Mouse (Mus musculus) embryonic fibroblast, embryonic 13.5 days (primary cell): ENCODE results near the gene Zcchc17. TPM values are rescaled to one million over a fixed set of nuclear protein-coding genes. Genes with fewer than 3 reads are reported as not detected.
A peak's percentile ranks its signal among the peaks of the same experiment; 100 is the strongest.

Experiments
- H3K27ac ChIP-seq: 2 replicates; pipeline ENCODE4 v1.5.1; 2012; ENCODE audit warnings: low read length, control low read depth, inconsistent platforms; ENCODE audit not compliant: insufficient read depth
- H3K4me1 ChIP-seq: 2 replicates; pipeline ENCODE4 v1.6.1; 2011; ENCODE audit warnings: low read length; ENCODE audit not compliant: control insufficient read depth, insufficient read depth
- H3K4me3 ChIP-seq: 2 replicates; pipeline ENCODE4 v1.5.1; 2011; ENCODE audit warnings: mild to moderate bottlenecking, control low read depth, low read length; ENCODE audit not compliant: insufficient read depth
- CTCF ChIP-seq: IDR thresholded peaks from 2 replicates; pipeline ENCODE4 v1.5.1; 2011; ENCODE audit warnings: mild to moderate bottlenecking, control low read depth, low read length, moderate library complexity, borderline replicate concordance; ENCODE audit not compliant: insufficient read depth
- POLR2A ChIP-seq: IDR thresholded peaks from 2 replicates; pipeline ENCODE4 v1.6.1; 2011; ENCODE audit warnings: low read depth, mild to moderate bottlenecking, control low read depth, low read length, moderate library complexity
- polyA plus RNA-seq: library from polyadenylated mRNA; stranded (reverse); fragments of >200 nt; gene quantifications from 2 replicates; pipeline ENCODE4 v1.2.4, GENCODE M21; 2011; ENCODE audit warnings: low read depth; ENCODE audit not compliant: missing spikeins, insufficient read length

Gene Zcchc17
- 28.2 and 33.9 TPM in 2 replicates for polyA plus RNA-seq

DNA sequence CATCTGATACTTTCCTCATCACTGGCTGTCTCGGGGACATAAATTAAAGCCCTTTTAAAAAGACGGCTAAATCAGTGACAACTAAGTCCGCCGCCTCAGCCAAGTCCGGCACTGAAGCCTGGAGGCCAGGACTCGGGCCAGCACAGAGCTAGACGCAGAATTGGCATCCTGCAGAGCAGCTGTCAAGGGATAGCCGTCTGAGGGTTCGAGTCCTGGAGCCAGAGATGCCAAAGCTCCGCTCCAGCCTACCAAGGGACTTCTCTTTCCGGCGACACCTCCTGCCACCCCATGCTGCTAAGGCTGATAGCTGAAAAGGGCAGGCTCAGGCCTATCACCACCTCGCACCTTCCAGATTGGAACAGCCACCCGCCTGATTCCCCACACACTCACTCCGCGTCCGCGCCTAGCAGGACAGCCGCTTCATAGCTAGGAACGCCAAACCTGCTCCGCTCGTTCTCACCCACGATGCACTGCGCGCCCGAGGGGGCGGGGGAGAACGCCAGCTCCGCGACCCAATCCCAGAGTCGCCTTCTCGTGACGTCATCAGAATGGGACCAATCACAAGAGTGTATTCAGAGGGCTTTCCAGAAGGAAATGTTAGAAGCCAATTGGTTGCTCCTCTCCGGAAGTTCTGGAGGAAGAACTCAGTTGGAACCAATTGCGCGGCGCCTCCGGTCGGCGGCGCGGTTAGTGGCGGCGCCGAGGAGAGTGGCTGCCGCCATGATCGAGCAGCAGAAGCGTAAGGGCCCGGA, at the start of gene Zcchc17, which contains the start of gene Snrnp40:
Gene Zcchc17 (minus strand): TSS at position 458 of the 752 bp plus-strand sequence.
Gene Snrnp40 (plus strand): TSS at position 647 of the 752 bp plus-strand sequence.
- Histone ChIP-seq H3K27ac (peak within 1 kb of the TSS; percentile 35; the same call in 1 of the 2 replicates), H3K4me1 (peaks cover 5% of the 10 kb centered on the region), H3K4me3 (peak within 1 kb of the TSS; percentile 91)
- TF ChIP-seq POLR2A (peak; percentile 97), CTCF (no peak)

DNA sequence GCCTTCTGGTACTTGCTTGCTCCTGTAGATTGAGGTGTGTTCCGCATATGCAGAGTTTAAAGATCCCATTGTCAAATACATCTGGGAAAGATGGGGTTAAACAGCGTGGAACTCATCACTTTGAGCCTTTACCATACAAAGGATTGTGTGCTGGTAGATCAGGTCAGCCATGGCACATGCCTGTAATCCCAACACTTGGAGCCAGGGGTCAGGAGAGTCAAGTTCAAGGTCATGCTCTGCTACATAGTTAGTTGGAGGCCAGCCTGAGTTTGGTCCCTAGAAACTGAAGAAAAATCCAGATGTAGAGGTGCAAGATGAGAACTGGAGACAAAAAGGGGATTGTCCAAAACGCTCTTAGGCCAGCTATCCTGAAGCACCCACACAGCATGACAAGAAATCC, 31.5 kb upstream of the Zcchc17 start:
- TF ChIP-seq POLR2A (no peak), CTCF (no peak)
- Histone ChIP-seq H3K4me1 (no peaks in the 10 kb centered on the region), H3K27ac (no peak overlapping the region), H3K4me3 (no peak overlapping the region)

DNA sequence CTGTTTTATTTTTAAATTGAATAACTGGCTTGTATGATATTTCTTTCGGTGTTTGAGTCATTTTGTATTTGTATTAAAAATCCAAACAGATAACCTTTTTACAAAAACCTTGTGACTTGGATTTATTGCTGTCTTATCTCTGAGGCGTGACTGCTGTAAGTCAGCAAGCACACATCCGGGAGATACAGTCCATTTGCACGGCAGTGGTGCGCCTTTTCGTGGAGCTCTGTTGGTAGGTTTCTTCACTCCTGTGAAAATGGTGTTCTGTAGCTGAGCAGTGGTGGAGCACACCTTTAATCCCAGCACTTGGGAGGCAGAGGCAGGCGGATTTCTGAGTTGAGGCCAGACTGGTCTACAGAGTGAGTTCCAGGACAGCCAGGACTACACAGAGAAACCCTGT, 30.2 kb upstream of the Zcchc17 start:
- TF ChIP-seq POLR2A (no peak), CTCF (no peak)
- Histone ChIP-seq H3K27ac (no peak overlapping the region), H3K4me3 (no peak overlapping the region), H3K4me1 (no peaks in the 10 kb centered on the region)

DNA sequence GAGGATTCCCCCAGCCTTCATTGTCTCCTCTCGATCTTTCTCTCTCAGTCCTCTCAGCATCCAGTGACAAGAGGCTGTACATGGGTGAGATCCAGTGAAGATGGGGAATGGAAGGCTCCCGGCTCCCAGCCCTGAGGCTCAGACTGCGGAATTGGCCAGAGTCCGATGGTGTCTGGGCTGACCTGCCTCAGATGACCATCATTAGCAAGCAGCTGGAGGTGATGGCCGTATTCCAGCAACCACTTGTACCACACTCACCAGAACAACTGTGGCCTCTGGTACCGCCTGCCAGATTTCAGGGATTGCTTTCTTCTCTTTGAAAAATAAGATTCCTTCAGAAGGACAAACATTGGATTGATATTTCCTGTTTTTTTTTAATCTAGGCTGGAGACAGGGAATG, 29.8 kb upstream of the Zcchc17 start:
- TF ChIP-seq POLR2A (no peak), CTCF (no peak)
- H3K4me1 ChIP-seq, result no peaks in the 10 kb centered on the region

DNA sequence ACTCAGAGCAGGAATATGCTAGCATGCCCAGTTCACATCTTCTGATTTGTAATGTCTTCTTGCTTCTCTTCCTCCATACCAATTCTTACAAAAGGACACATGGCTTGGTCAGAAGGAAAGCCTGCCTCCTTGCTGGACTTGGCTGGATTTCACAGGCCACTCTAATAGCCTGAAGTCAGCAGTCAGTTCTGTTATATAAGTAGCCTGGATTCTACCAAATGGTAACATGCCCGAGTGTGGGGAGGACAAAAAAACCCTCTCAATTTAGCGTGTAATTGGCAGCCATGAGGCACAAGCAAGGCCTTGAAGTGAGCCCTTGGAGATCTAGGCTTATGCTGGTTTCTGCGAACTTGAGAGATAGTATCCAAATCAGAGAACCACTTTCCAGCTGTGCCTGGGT, 27.5 kb upstream of the Zcchc17 start:
- Histone ChIP-seq H3K27ac (no peak overlapping the region), H3K4me1 (no peaks in the 10 kb centered on the region), H3K4me3 (no peak overlapping the region)
- TF ChIP-seq CTCF (no peak), POLR2A (no peak)

More for the DNA sequence above, 29.8 kb upstream of the Zcchc17 start:
- Histone ChIP-seq H3K4me3 (no peak overlapping the region), H3K27ac (no peak overlapping the region)

DNA sequence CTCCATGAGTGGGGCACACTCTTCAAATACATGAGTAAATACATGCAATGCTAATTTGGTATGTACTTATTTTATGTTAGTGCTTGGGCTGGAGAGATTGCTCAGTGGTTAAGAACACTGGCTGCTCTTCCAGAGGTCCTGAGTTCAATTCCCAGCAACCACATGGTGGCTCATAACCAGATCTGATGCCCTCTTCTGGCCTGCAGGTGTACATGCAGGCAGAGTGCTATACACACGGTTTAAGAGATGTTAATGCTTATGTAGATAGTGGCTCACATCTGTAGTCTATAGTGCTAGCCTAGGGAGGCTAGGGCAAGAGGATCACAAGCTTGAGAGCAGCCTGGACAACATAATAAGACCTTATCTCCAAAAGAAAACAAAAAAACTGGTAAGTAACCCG, 20.7 kb upstream of the Zcchc17 start:
- TF ChIP-seq POLR2A, result no peak
- TF ChIP-seq CTCF, result no peak
- Histone ChIP-seq H3K27ac (no peak overlapping the region), H3K4me1 (no peaks in the 10 kb centered on the region), H3K4me3 (no peak overlapping the region)

DNA sequence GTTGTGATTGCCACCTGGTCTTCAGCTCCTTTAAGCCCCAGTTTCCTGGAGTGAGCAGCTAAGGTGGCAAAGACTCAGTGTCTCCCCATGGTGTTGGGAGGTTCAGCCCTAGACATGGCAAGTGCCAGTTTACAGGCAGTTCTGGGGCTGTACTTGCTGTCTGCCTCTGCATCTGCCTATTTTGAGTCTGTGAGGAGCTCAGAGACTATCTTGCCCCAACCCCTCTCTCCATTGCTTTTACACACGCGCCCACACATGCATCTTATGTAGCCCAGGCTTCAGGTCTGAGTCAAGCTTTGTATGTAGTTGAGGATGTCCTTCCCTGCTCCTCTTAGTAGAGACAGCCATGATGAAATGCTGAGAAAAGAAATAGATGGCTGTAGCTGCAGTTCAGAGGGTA, 19.4 kb upstream of the Zcchc17 start:
- H3K4me1 ChIP-seq, result no peaks in the 10 kb centered on the region
- no peak for TF ChIP-seq POLR2A
- no peak for TF ChIP-seq CTCF
- H3K27ac ChIP-seq, result no peak overlapping the region
- no peak overlapping the region for H3K4me3 ChIP-seq

DNA sequence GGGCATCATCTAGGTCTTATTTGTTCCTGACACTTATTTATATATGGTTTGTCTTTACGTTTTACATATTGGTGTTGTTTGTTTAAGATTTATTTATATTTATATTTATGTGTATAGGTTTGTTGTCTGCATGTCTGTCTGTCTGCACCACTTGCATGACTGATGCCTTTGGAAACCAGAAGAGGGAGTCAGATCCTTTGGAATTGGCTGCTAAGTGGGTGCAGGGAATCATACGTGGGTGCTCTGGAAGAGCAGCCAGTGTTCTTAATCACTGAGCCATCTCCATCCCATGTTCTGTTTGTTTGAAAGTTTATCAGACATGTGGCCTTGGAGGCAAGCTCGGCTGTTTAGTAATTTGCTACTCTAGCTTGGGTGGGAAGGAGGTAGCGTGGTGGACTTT, 17.8 kb upstream of the Zcchc17 start:
- Histone ChIP-seq H3K4me1 (no peaks in the 10 kb centered on the region), H3K27ac (no peak overlapping the region), H3K4me3 (no peak overlapping the region)
- no peak for TF ChIP-seq CTCF

DNA sequence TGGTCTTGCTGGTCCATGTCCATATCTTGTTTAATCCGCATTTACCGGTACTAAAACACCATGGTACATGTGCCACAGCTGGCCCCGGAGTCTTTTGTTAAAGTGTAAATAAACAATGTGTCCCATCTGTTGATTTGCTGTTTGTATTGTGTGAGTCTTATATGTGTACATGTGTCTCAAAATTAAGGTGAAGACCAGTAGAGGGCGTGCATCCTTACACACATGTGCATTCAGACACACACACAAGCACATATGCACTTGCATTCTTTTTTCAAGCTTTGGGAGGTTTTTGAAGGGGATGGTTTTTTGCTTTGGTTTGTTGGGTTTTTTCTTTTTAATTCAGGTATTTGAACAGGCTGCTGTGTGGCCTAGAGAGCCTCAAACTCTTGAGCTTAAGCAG, 16.9 kb upstream of the Zcchc17 start:
- TF ChIP-seq POLR2A (no peak), CTCF (no peak)
- no peaks in the 10 kb centered on the region for H3K4me1 ChIP-seq
- H3K27ac ChIP-seq, result no peak overlapping the region

DNA sequence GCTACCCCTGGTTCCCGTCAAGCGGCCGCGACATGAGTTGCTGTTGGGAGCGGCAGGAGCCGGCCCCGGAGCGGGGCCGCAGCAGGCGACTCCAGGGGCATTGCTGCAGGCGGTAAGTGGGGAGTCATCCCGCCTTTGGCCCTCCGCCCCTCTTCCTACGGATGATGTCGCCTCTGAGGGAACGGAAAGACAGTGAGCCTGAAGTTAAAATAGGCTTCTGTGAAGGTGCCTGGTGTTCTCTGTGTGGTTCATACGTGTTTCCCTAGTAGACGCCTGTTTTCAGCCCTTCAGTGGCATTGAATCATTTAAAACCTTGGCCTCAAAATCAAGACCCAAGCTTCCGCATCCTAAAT, 471 bp upstream of the Zcchc17 start:
- TF ChIP-seq CTCF (no peak), POLR2A (no peak)
- Histone ChIP-seq H3K4me1 (peaks cover 5% of the 10 kb centered on the region), H3K27ac (0 out of 2 replicates have a peak overlapping the region, but pooled peaks have one; percentile 14), H3K4me3 (peak overlapping the region; percentile 91)

More for the DNA sequence above, 16.9 kb upstream of the Zcchc17 start:
- no peak overlapping the region for H3K4me3 ChIP-seq

DNA sequence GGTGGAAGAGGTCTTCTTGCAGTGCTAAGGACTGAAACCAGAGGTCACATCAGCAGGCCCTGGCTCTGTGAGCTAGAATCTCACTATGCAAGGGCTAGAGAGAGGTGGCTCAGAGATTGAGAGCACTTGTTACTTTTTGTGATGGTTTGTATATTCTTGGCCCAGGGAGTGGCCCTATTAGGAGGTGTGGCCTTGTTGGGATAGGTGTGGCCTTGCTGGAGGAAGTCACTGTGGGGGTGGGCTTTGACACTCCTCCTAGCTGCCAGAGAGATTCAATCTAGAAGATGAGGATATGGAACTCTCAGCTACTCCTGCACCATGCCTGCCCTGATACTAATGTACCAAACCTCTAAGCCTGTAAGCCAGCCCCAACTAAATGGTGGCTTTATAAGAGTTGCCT, 1.8 kb downstream of the Zcchc17 start:
- H3K4me3 ChIP-seq, result no peak overlapping the region
- TF ChIP-seq POLR2A (no peak), CTCF (no peak)
- H3K27ac ChIP-seq, result no peak overlapping the region
- peaks cover 5% of the 10 kb centered on the region for H3K4me1 ChIP-seq
